Mouse (Mus musculus) heart, embryonic 16.5 days (tissue): Measurements from ENCODE around the gene Plekha6. TPM values are rescaled to one million over a fixed set of nuclear protein-coding genes. Genes with fewer than 3 reads are reported as not detected.

Source experiments
- ATAC-seq: fragments of 200-750 bp; cut with Nextera tagmentation; replicated peaks from 2 replicates; pipeline ENCODE4 v1.8.0; 2017; ENCODE audit warnings: moderate number of reproducible peaks; ENCODE audit not compliant: insufficient read depth, low FRiP score; ENCODE audit errors: extremely low read depth
- H3K27ac ChIP-seq: fragments of 300-500 bp; sonication (generic); 2 replicates; pipeline ENCODE4 v1.5.1; 2014; ENCODE audit warnings: mild to moderate bottlenecking, low read length, control low read depth, moderate library complexity
- H3K27me3 ChIP-seq: fragments of 300-500 bp; sonication (generic); 2 replicates; pipeline ENCODE4 v1.6.1; 2014; ENCODE audit warnings: low read length, mixed read lengths; ENCODE audit not compliant: control insufficient read depth, insufficient read depth
- H3K36me3 ChIP-seq: fragments of 300-500 bp; sonication (generic); 2 replicates; pipeline ENCODE4 v1.6.1; 2014; ENCODE audit not compliant: control insufficient read depth, insufficient read depth
- H3K4me1 ChIP-seq: fragments of 300-500 bp; sonication (generic); 2 replicates; pipeline ENCODE4 v1.6.1; 2014; ENCODE audit warnings: low read length, mixed read lengths; ENCODE audit not compliant: control insufficient read depth, insufficient read depth
- H3K4me2 ChIP-seq: fragments of 300-500 bp; sonication (generic); 2 replicates; pipeline ENCODE4 v1.6.1; 2014; ENCODE audit warnings: low read depth, mild to moderate bottlenecking, control low read depth, low read length
- H3K4me3 ChIP-seq: fragments of 300-500 bp; sonication (generic); 2 replicates; pipeline ENCODE4 v1.5.1; 2014; ENCODE audit warnings: mild to moderate bottlenecking, control low read depth, low read length
- H3K9ac ChIP-seq: fragments of 300-500 bp; sonication (generic); 2 replicates; pipeline ENCODE4 v1.6.1; 2014; ENCODE audit warnings: low read length, control low read depth
- H3K9me3 ChIP-seq: fragments of 300-500 bp; sonication (generic); replicated peaks from 2 replicates; pipeline ENCODE4 v1.6.1; 2016; ENCODE audit warnings: low read length; ENCODE audit not compliant: control insufficient read depth
- WGBS: fragments of 180-500 bp; shearing (Covaris S2); extraction: QIAGEN DNeasy Blood & Tissue Kit; methylation state at CpG from one replicate; pipeline ENCODE4 v1.1.7; 2014; 5-methylcytosine and 5-hydroxymethylcytosine counted together
- polyA plus RNA-seq: library from polyadenylated mRNA; unstranded; fragments of >200 nt; fragmentation: Nextera tagmentation; extraction: Ambion mirVana; gene quantifications from 2 replicates; pipeline ENCODE4 v1.2.1, GENCODE M21; 2015

Gene Plekha6
- polyA plus RNA-seq, 1 experiment from 2014 or later, result 12.3 TPM

GRCm38 (mm10) chr1:133250761-133251160 lies 86.8 kb downstream of the Plekha6 start:
- H3K4me2 ChIP-seq, result no peak overlapping the region
- peak overlapping the region; percentile 27; the same call in 1 of the 2 replicates for H3K9ac ChIP-seq
- H3K27ac ChIP-seq, result peak overlapping the region; percentile 58
- H3K9me3 ChIP-seq, result no peaks in the 10 kb centered on the region
- no peaks in the 10 kb centered on the region for H3K27me3 ChIP-seq
- ATAC-seq, result no peak
- 89% methylated on average over 6 of the region's 6 CpGs for WGBS
- H3K4me1 ChIP-seq, result peaks cover 63% of the 10 kb centered on the region
- no peaks in the 10 kb centered on the region for H3K36me3 ChIP-seq
- H3K4me3 ChIP-seq, result no peak overlapping the region

- H3K27ac ChIP-seq, result peak overlapping the region; percentile 58
- H3K4me1 ChIP-seq, result peaks cover 64% of the 10 kb centered on the region
- H3K27me3 ChIP-seq, result no peaks in the 10 kb centered on the region
- 0 out of 2 replicates have a peak, but pooled peaks have one; percentile 15 for ATAC-seq
- H3K4me3 ChIP-seq, result no peak overlapping the region
- peak overlapping the region; percentile 28; the same call in 1 of the 2 replicates for H3K9ac ChIP-seq
- WGBS, result 18% methylated on average over 5 of the region's 5 CpGs
- no peak overlapping the region for H3K4me2 ChIP-seq
- H3K9me3 ChIP-seq, result no peaks in the 10 kb centered on the region
- no peaks in the 10 kb centered on the region for H3K36me3 ChIP-seq
Measured at GRCm38 (mm10) chr1:133251625-133252034, 87.6 kb downstream of the Plekha6 start.

GRCm38 (mm10) chr1:133252251-133252650 lies 88.2 kb downstream of the Plekha6 start:
- Histone ChIP-seq H3K4me2 (no peak overlapping the region), H3K27me3 (no peaks in the 10 kb centered on the region), H3K4me3 (no peak overlapping the region), H3K9me3 (no peaks in the 10 kb centered on the region), H3K36me3 (no peaks in the 10 kb centered on the region), H3K27ac (peak overlapping the region; percentile 58), H3K4me1 (peaks cover 65% of the 10 kb centered on the region), H3K9ac (peak overlapping the region; percentile 28)
- ATAC-seq, result no peak
- 76% methylated on average over 3 of the region's 3 CpGs for WGBS

GRCm38 (mm10) chr1:133252801-133253531 lies 89.0 kb downstream of the Plekha6 start:
- Histone ChIP-seq H3K9me3 (no peaks in the 10 kb centered on the region), H3K4me1 (peaks cover 68% of the 10 kb centered on the region), H3K4me2 (no peak overlapping the region), H3K4me3 (no peak overlapping the region), H3K36me3 (no peaks in the 10 kb centered on the region), H3K27me3 (no peaks in the 10 kb centered on the region), H3K27ac (peak overlapping the region; percentile 58), H3K9ac (peak overlapping the region; percentile 44)
- peak; percentile 35; the same call in 1 of the 2 replicates for ATAC-seq
- 41% methylated on average over 10 of the region's 10 CpGs for WGBS

- 17% methylated on average over 1 of the region's 1 CpGs for WGBS
- 0 out of 2 replicates have a peak, but pooled peaks have one; percentile 35 for ATAC-seq
- H3K4me3 ChIP-seq, result no peak overlapping the region
- H3K27ac ChIP-seq, result peak overlapping the region; percentile 58
- H3K36me3 ChIP-seq, result no peaks in the 10 kb centered on the region
- H3K4me1 ChIP-seq, result peaks cover 72% of the 10 kb centered on the region
- H3K9ac ChIP-seq, result peak overlapping the region; percentile 28; the same call in 1 of the 2 replicates
- H3K4me2 ChIP-seq, result no peak overlapping the region
- no peaks in the 10 kb centered on the region for H3K27me3 ChIP-seq
- no peaks in the 10 kb centered on the region for H3K9me3 ChIP-seq
Measured at GRCm38 (mm10) chr1:133253532-133253866, 89.5 kb downstream of the Plekha6 start.

GRCm38 (mm10) chr1:133254226-133254625 lies 90.2 kb downstream of the Plekha6 start:
- WGBS, result 79% methylated on average over 6 of the region's 6 CpGs
- H3K9ac ChIP-seq, result no peak overlapping the region
- no peak overlapping the region for H3K4me2 ChIP-seq
- H3K4me1 ChIP-seq, result peaks cover 72% of the 10 kb centered on the region
- 0 out of 2 replicates have a peak, but pooled peaks cover under 1% of the 10 kb centered on the region for H3K36me3 ChIP-seq
- no peaks in the 10 kb centered on the region for H3K9me3 ChIP-seq
- ATAC-seq, result no peak
- no peaks in the 10 kb centered on the region for H3K27me3 ChIP-seq
- peak overlapping the region; percentile 58 for H3K27ac ChIP-seq
- H3K4me3 ChIP-seq, result no peak overlapping the region

GRCm38 (mm10) chr1:133254856-133255764 lies 91.1 kb downstream of the Plekha6 start:
- Histone ChIP-seq H3K9me3 (no peaks in the 10 kb centered on the region), H3K27me3 (no peaks in the 10 kb centered on the region), H3K4me1 (peaks cover 72% of the 10 kb centered on the region), H3K36me3 (peaks cover 6% of the 10 kb centered on the region; the same call in 1 of the 2 replicates), H3K27ac (peak overlapping the region; percentile 52), H3K4me3 (no peak overlapping the region), H3K4me2 (peak overlapping the region; percentile 36; the same call in 1 of the 2 replicates), H3K9ac (peak overlapping the region; percentile 58)
- WGBS, result 37% methylated on average over 9 of the region's 9 CpGs
- no peak for ATAC-seq

- Histone ChIP-seq H3K4me3 (peak overlapping the region; percentile 5; the same call in 1 of the 2 replicates), H3K27ac (peak overlapping the region; percentile 52), H3K36me3 (peaks cover 10% of the 10 kb centered on the region; the same call in 1 of the 2 replicates), H3K4me1 (peaks cover 68% of the 10 kb centered on the region), H3K9me3 (no peaks in the 10 kb centered on the region), H3K27me3 (no peaks in the 10 kb centered on the region), H3K9ac (peak overlapping the region; percentile 58), H3K4me2 (peak overlapping the region; percentile 36; the same call in 1 of the 2 replicates)
- no peak for ATAC-seq
- WGBS, result 39% methylated on average over 5 of the region's 5 CpGs
Measured at GRCm38 (mm10) chr1:133255776-133256175, 91.8 kb downstream of the Plekha6 start.
